Mouse (Mus musculus): ENCODE data around the gene Pabpn1l. TPM values are rescaled to one million over a fixed set of nuclear protein-coding genes. Genes with fewer than 3 reads are reported as not detected.

Gene Pabpn1l
- polyA plus RNA-seq, 1 experiment from 2014 or later, result not detected

GRCm38 (mm10) chr8:122661138-122661537 is 38.6 kb upstream of the Pabpn1l start:
- Histone ChIP-seq H3K4me3 (no peak overlapping the region), H3K9me3 (replicated peaks) (no peaks in the 10 kb centered on the region), H3K27ac (peak overlapping the region; percentile 35; the same call in 1 of the 2 replicates), H3K27me3 (no peaks in the 10 kb centered on the region), H3K9ac (no peak overlapping the region), H3K4me1 (peaks cover 55% of the 10 kb centered on the region), H3K36me3 (no peaks in the 10 kb centered on the region), H3K4me2 (replicated peaks) (no peak overlapping the region)
- WGBS, result 32% methylated on average over 7 of the region's 7 CpGs
- ATAC-seq (ENCODE audit: low FRiP score), result peak; percentile 14; the same call in 1 of the 2 replicates

- ATAC-seq (ENCODE audit: low FRiP score), result no peak
- 80% methylated on average over 2 of the region's 2 CpGs for WGBS
- no peaks in the 10 kb centered on the region; the same call in 1 of the 2 replicates for H3K27me3 ChIP-seq
- no peaks in the 10 kb centered on the region for H3K36me3 ChIP-seq
- no peak overlapping the region for H3K9ac ChIP-seq
- no peaks in the 10 kb centered on the region for H3K9me3 ChIP-seq (replicated peaks)
- no peak overlapping the region for H3K4me3 ChIP-seq
- H3K4me2 ChIP-seq (replicated peaks), result no peak overlapping the region
- H3K27ac ChIP-seq, result no peak overlapping the region
- peaks cover 47% of the 10 kb centered on the region for H3K4me1 ChIP-seq
Observed at GRCm38 (mm10) chr8:122660022-122660421, 37.5 kb upstream of the Pabpn1l start.

GRCm38 (mm10) chr8:122658807-122659160 is 36.2 kb upstream of the Pabpn1l start:
- H3K4me2 ChIP-seq (replicated peaks), result no peak overlapping the region
- H3K27me3 ChIP-seq, result no peaks in the 10 kb centered on the region; the same call in 1 of the 2 replicates
- no peaks in the 10 kb centered on the region for H3K9me3 ChIP-seq (replicated peaks)
- no peak overlapping the region for H3K4me3 ChIP-seq
- H3K4me1 ChIP-seq, result peaks cover 47% of the 10 kb centered on the region
- H3K27ac ChIP-seq, result no peak overlapping the region
- 69% methylated on average over 9 of the region's 9 CpGs for WGBS
- no peak overlapping the region for H3K9ac ChIP-seq
- ATAC-seq (ENCODE audit: low FRiP score), result no peak
- H3K36me3 ChIP-seq, result no peaks in the 10 kb centered on the region

DNA sequence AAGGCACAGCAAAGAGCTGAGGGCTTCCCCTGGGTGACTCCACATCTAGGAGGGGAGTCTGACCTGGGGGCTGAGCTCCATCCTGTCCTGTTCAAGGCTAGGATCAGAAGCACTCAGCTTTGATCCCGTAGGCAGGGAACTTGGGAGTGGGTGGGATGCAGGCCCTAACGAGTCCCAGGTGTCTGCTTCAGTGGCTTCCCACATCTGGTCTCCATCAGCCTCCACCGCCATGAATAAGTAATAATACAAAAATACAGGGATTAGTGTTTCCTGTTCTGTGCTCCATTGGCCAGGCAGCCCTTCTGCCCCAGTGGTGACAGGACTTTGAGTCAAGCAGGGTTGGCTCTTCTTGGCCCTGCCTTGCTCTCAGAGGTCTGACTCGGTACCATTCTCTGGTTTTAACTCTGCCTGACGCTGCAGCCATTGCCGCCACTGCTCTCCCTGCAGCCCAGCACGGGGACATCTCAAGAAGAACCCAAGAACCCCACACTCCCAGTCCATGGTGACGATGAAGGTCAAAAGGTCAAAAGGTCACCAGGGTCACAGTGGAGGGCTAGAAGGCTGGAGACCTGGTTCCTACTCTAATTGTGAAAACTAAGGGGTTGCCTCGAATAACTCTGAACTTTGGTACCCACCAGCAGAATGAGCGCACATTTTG is 35.7 kb upstream of the Pabpn1l start:
- Histone ChIP-seq H3K27ac (peak overlapping the region; percentile 55; the same call in 1 of the 2 replicates), H3K9ac (no peak overlapping the region)
- WGBS, result 57% methylated on average over 10 of the region's 10 CpGs

DNA sequence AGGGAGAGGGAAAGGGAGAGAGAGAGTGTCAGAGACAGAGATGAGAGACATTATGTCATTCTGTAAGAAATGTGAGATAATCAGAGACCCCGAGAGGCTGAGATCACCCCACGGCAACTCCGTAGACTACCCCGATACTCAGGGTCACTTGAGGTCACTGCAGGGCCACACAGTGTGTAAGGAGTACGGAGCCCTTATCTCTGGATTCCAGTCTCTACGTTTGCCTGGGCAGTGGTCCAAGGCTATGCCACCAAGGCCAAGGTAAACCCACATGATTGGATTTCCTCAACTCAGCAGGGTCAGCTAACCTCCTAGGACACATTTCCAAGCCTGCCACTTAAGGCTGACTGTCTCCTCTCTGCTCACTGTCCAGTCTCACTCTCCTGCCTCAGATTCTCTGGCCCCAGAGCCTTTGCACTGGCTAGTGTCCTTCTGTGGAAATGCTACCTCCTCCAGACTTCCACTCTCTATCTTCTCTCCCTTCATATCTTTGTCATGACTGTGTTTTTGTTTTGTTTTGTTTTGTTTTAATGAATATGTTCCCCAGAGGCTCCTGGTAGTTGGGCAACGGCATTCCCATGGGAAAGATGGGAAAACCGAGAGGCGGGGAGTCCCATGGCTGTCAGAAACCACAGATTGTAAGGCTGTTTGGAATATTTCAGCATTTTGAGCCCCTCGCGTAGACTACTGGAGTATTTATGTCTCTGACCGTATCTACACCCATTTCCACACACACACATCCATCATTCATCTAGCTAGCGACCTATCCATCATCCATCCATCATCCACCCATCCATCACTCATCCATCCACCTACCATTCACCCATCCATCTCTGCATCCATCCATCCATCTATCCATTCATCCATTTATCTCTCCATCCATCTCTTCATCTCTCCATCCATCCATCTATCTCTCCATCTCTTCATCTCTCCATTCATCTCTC is 33.8 kb upstream of the Pabpn1l start:
- Histone ChIP-seq H3K27me3 (no peaks in the 10 kb centered on the region; the same call in 1 of the 2 replicates), H3K36me3 (no peaks in the 10 kb centered on the region; the same call in 1 of the 2 replicates), H3K4me3 (no peak overlapping the region), H3K4me1 (peaks cover 57% of the 10 kb centered on the region), H3K4me2 (replicated peaks) (no peak overlapping the region), H3K9ac (no peak overlapping the region), H3K27ac (no peak overlapping the region), H3K9me3 (replicated peaks) (no peaks in the 10 kb centered on the region)
- 82% methylated on average over 13 of the region's 13 CpGs for WGBS
- no peak for ATAC-seq (ENCODE audit: low FRiP score)

More for the DNA sequence above, 35.7 kb upstream of the Pabpn1l start:
- H3K4me2 ChIP-seq (replicated peaks), result no peak overlapping the region
- no peak overlapping the region for H3K4me3 ChIP-seq
- no peak for ATAC-seq (ENCODE audit: low FRiP score)
- H3K27me3 ChIP-seq, result no peaks in the 10 kb centered on the region; the same call in 1 of the 2 replicates
- H3K4me1 ChIP-seq, result peaks cover 52% of the 10 kb centered on the region
- H3K36me3 ChIP-seq, result no peaks in the 10 kb centered on the region; the same call in 1 of the 2 replicates
- no peaks in the 10 kb centered on the region for H3K9me3 ChIP-seq (replicated peaks)

GRCm38 (mm10) chr8:122654768-122655167 is 32.2 kb upstream of the Pabpn1l start:
- H3K9ac ChIP-seq, result no peak overlapping the region
- no peak for ATAC-seq (ENCODE audit: low FRiP score)
- H3K9me3 ChIP-seq (replicated peaks), result no peaks in the 10 kb centered on the region
- 44% methylated on average over 7 of the region's 7 CpGs for WGBS
- no peak overlapping the region for H3K4me3 ChIP-seq
- H3K4me1 ChIP-seq, result peaks cover 61% of the 10 kb centered on the region
- no peaks in the 10 kb centered on the region; the same call in 1 of the 2 replicates for H3K27me3 ChIP-seq
- peaks cover 5% of the 10 kb centered on the region; the same call in 1 of the 2 replicates for H3K36me3 ChIP-seq
- H3K27ac ChIP-seq, result no peak overlapping the region
- H3K4me2 ChIP-seq (replicated peaks), result no peak overlapping the region

- ATAC-seq (ENCODE audit: low FRiP score), result no peak
- Histone ChIP-seq H3K9me3 (replicated peaks) (no peaks in the 10 kb centered on the region), H3K4me1 (peaks cover 45% of the 10 kb centered on the region), H3K4me3 (no peak overlapping the region), H3K27me3 (no peaks in the 10 kb centered on the region; the same call in 1 of the 2 replicates), H3K27ac (no peak overlapping the region), H3K36me3 (peaks cover 25% of the 10 kb centered on the region), H3K4me2 (replicated peaks) (no peak overlapping the region), H3K9ac (no peak overlapping the region)
- 72% methylated on average over 6 of the region's 6 CpGs for WGBS
Observed at GRCm38 (mm10) chr8:122652643-122653042, 30.1 kb upstream of the Pabpn1l start.

GRCm38 (mm10) chr8:122651326-122651921 is 28.9 kb upstream of the Pabpn1l start:
- no peak overlapping the region for H3K9ac ChIP-seq
- no peak overlapping the region for H3K4me2 ChIP-seq (replicated peaks)
- H3K9me3 ChIP-seq (replicated peaks), result no peaks in the 10 kb centered on the region
- peaks cover 42% of the 10 kb centered on the region for H3K4me1 ChIP-seq
- peak; percentile 53 for ATAC-seq (ENCODE audit: low FRiP score)
- peaks cover 36% of the 10 kb centered on the region for H3K36me3 ChIP-seq
- 71% methylated on average over 15 of the region's 16 CpGs for WGBS
- no peak overlapping the region for H3K4me3 ChIP-seq
- H3K27ac ChIP-seq, result no peak overlapping the region
- no peaks in the 10 kb centered on the region; the same call in 1 of the 2 replicates for H3K27me3 ChIP-seq

- Histone ChIP-seq H3K36me3 (peaks cover 44% of the 10 kb centered on the region), H3K4me1 (peaks cover 29% of the 10 kb centered on the region), H3K27me3 (no peaks in the 10 kb centered on the region), H3K9me3 (replicated peaks) (no peaks in the 10 kb centered on the region), H3K27ac (no peak overlapping the region), H3K9ac (peak overlapping the region; percentile 14; the same call in 1 of the 2 replicates), H3K4me3 (no peak overlapping the region), H3K4me2 (replicated peaks) (no peak overlapping the region)
- no peak for ATAC-seq (ENCODE audit: low FRiP score)
- WGBS, result 70% methylated on average over 15 of the region's 15 CpGs
Observed at GRCm38 (mm10) chr8:122648192-122648970, 25.8 kb upstream of the Pabpn1l start.

- no peaks in the 10 kb centered on the region for H3K9me3 ChIP-seq (replicated peaks)
- 91% methylated on average over 16 of the region's 16 CpGs for WGBS
- no peak overlapping the region for H3K27ac ChIP-seq
- H3K9ac ChIP-seq, result no peak overlapping the region
- peaks cover 14% of the 10 kb centered on the region for H3K4me1 ChIP-seq
- H3K4me2 ChIP-seq (replicated peaks), result no peak overlapping the region
- no peak overlapping the region for H3K4me3 ChIP-seq
- no peak for ATAC-seq (ENCODE audit: low FRiP score)
- H3K27me3 ChIP-seq, result no peaks in the 10 kb centered on the region
- H3K36me3 ChIP-seq, result peaks cover 53% of the 10 kb centered on the region
Observed at GRCm38 (mm10) chr8:122646337-122646736, 23.8 kb upstream of the Pabpn1l start.

- Histone ChIP-seq H3K4me3 (no peak overlapping the region), H3K27me3 (no peaks in the 10 kb centered on the region), H3K27ac (no peak overlapping the region), H3K4me1 (peaks cover 23% of the 10 kb centered on the region), H3K36me3 (peaks cover 54% of the 10 kb centered on the region), H3K9me3 (replicated peaks) (no peaks in the 10 kb centered on the region), H3K9ac (no peak overlapping the region), H3K4me2 (replicated peaks) (no peak overlapping the region)
- WGBS, result 74% methylated on average over 6 of the region's 6 CpGs
- ATAC-seq (ENCODE audit: low FRiP score), result no peak
Observed at GRCm38 (mm10) chr8:122644175-122644954, 21.8 kb upstream of the Pabpn1l start.
